Mouse (Mus musculus): ENCODE results near the gene Olfr1031. TPM values are rescaled to one million over a fixed set of nuclear protein-coding genes. Genes with fewer than 3 reads are reported as not detected.
"Not testable (repeated sequence)": the region's sequence is repeated elsewhere in the genome, so short reads cannot be mapped to it uniquely, and the experiment has no call there.

Olfr1031 gene
- not detected for total RNA-seq (2021)

GRCm38 (mm10) chr2:85990004-85990403, at the start of gene Olfr1031:
TSS of gene Olfr1031 (plus strand) at chr2:85990304.
- no peak for DNase-seq

DNA sequence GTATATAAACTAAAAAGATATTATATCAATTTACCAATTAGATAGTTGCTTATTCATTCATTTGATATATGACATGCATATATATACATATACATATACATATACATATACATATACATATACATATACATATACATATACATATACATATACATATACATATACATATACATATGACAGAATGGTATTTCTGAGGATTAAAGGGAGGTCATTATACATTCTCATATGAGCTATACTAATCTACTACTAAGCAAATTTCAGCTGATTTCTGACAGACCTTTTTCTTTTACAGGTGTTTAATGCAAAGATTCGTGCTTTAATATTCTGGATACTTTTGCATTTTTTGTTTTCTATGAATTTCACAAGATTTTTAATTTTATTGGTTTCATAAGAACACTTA, 40.0 kb upstream of the Olfr1031 start, which contains the start of gene Olfr1028:
Gene Olfr1028, plus strand, starts transcription at position 301 of the 400 bp plus-strand sequence.
- DNase-seq: no peak

GRCm38 (mm10) chr2:85973595-85973994, 16.5 kb upstream of the Olfr1031 start, which contains the start of gene Olfr1029:
TSS of gene Olfr1029 (plus strand) at chr2:85973895.
- no peak for DNase-seq

GRCm38 (mm10) chr2:85978976-85979375, 11.1 kb upstream of the Olfr1031 start, which contains the start of gene Olfr1030:
TSS of gene Olfr1030 (plus strand) at chr2:85979276.
- DNase-seq: no peak

GRCm38 (mm10) chr2:86005240-86005639, 15.1 kb downstream of the Olfr1031 start, which contains the start of gene Olfr1032:
TSS of gene Olfr1032 (plus strand) at chr2:86005540.
- no peak for DNase-seq

DNA sequence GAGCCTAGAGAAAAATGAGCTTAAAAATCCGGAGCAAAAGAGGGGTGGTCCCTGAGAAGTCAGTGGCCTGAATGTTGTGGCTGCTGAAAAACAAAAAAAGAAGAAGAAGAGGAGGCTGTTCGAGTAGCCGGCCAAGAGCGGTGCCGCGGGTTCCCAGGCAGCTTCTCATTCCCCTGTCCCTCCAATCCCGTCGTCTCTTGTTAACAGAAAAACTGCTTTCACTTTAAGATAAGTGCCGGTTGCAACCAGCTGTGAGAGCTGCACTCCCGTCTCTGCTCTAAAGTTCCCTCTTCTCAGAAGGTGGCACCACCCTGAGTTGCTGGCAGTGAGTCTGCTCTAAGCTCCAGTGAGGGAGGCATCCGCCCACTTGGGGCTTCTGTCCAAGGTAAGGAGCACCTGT, 30.3 kb downstream of the Olfr1031 start, which contains the start of gene Olfr1033:
Gene Olfr1033, plus strand, starts transcription at position 228 of the 400 bp plus-strand sequence.
- DNase-seq: not testable (repeated sequence)

GRCm38 (mm10) chr2:86021518-86021917, 31.4 kb downstream of the Olfr1031 start:
- not testable (repeated sequence) for DNase-seq

Other genes starting within 250 kb of the Olfr1031 start
- gene Olfr1012, start 227.5 kb upstream of the Olfr1031 start, total RNA-seq (2021): not detected
- not detected for gene Olfr1013, start 223.2 kb upstream of the Olfr1031 start, total RNA-seq (2021)
- not detected for gene Olfr1014, start 217.6 kb upstream of the Olfr1031 start, total RNA-seq (2021)
- gene Olfr1015, start 208.3 kb upstream of the Olfr1031 start, total RNA-seq (2021): not detected
- not detected for gene Olfr1016, start 187.8 kb upstream of the Olfr1031 start, total RNA-seq (2021)
- not detected for gene Olfr1018, start 171.8 kb upstream of the Olfr1031 start, total RNA-seq (2021)
- not detected for gene Olfr1019, start 144.8 kb upstream of the Olfr1031 start, total RNA-seq (2021)
- gene Olfr1020, start 143.3 kb upstream of the Olfr1031 start, total RNA-seq (2021): not detected
- not detected for gene Olfr1022, start 121.7 kb upstream of the Olfr1031 start, total RNA-seq (2021)
- gene Olfr1023, start 104.7 kb upstream of the Olfr1031 start, total RNA-seq (2021): not detected
- not detected for gene Olfr1024, start 85.3 kb upstream of the Olfr1031 start, total RNA-seq (2021)
- not detected for gene Olfr1025-ps1, start 75.1 kb upstream of the Olfr1031 start, total RNA-seq (2021)
- not detected for gene Olfr1026, start 68.7 kb upstream of the Olfr1031 start, total RNA-seq (2021)
- not detected for gene Olfr1028, start 39.9 kb upstream of the Olfr1031 start, total RNA-seq (2021)
- not detected for gene Olfr1029, start 16.4 kb upstream of the Olfr1031 start, total RNA-seq (2021)
- not detected for gene Olfr1030, start 11.0 kb upstream of the Olfr1031 start, total RNA-seq (2021)
- not detected for gene Olfr1032, start 15.2 kb downstream of the Olfr1031 start, total RNA-seq (2021)
- gene Olfr1033, start 30.3 kb downstream of the Olfr1031 start, total RNA-seq (2021): not detected
- not detected for gene Olfr1034, start 55.6 kb downstream of the Olfr1031 start, total RNA-seq (2021)
- not detected for gene Olfr1036, start 83.7 kb downstream of the Olfr1031 start, total RNA-seq (2021)
- gene Olfr1037, start 97.1 kb downstream of the Olfr1031 start, total RNA-seq (2021): not detected
- not detected for gene Olfr1039, start 145.6 kb downstream of the Olfr1031 start, total RNA-seq (2021)
- not detected for gene Olfr1040, start 156.4 kb downstream of the Olfr1031 start, total RNA-seq (2021)
- not detected for gene Olfr1042, start 171.5 kb downstream of the Olfr1031 start, total RNA-seq (2021)
- gene Olfr1043, start 177.2 kb downstream of the Olfr1031 start, total RNA-seq (2021): not detected
- gene Olfr1044, start 187.5 kb downstream of the Olfr1031 start, total RNA-seq (2021): not detected
- gene Olfr52, start 195.4 kb downstream of the Olfr1031 start, total RNA-seq (2021): not detected
- gene Olfr1045, start 212.7 kb downstream of the Olfr1031 start, total RNA-seq (2021): not detected
- not detected for gene Olfr1046, start 229.0 kb downstream of the Olfr1031 start, total RNA-seq (2021)
- not detected for gene Olfr1047, start 241.1 kb downstream of the Olfr1031 start, total RNA-seq (2021)
- gene Olfr1048, start 250.0 kb downstream of the Olfr1031 start, total RNA-seq (2021): not detected

Data from layer of hippocampus, postnatal 36 days (tissue).